Mouse (Mus musculus): Measurements from ENCODE around the gene Slc41a3.

Slc41a3 gene

GRCm38 (mm10) chr6:90688003-90688402, 83.5 kb downstream of the Slc41a3 start:
- DNase-seq, result no peak

GRCm38 (mm10) chr6:90688742-90689141, 84.2 kb downstream of the Slc41a3 start:
- DNase-seq, result no peak

GRCm38 (mm10) chr6:90689500-90689899, 85.0 kb downstream of the Slc41a3 start:
- no peak for DNase-seq

- no peak for DNase-seq
Observed at GRCm38 (mm10) chr6:90691935-90692334, 87.4 kb downstream of the Slc41a3 start.

- DNase-seq, result peak; percentile 67
Observed at GRCm38 (mm10) chr6:90692404-90692803, 87.9 kb downstream of the Slc41a3 start.

- DNase-seq, result no peak
Observed at GRCm38 (mm10) chr6:90695754-90696153, 91.2 kb downstream of the Slc41a3 start.

Measured in cerebellum, adult 8-10 months (tissue).